Mouse (Mus musculus) stomach, postnatal 0 days (tissue): ENCODE data around the gene Olfr1048.

Experiments
- CTCF ChIP-seq: IDR thresholded peaks from 2 replicates; pipeline ENCODE4 v1.5.1; 2016; ENCODE audit warnings: antibody characterized with exemption, low read depth, mild to moderate bottlenecking, moderate library complexity
- EP300 ChIP-seq: optimal IDR thresholded peaks from 2 replicates; pipeline ENCODE3; 2016; ENCODE audit warnings: antibody characterized with exemption

- TF ChIP-seq CTCF (no peak), EP300 (no peak)
Observed at GRCm38 (mm10) chr2:86240189-86240588, at the start of gene Olfr1048.
